Mouse (Mus musculus) WW6 (cell line): ENCODE data around the gene Rrp9.
"Not testable (repeated sequence)": the region's sequence is repeated elsewhere in the genome, so short reads cannot be mapped to it uniquely, and the experiment has no call there.

Experiments used
- DNase-seq: peaks from one replicate; pipeline ENCODE4 v3.0.0-alpha.2; 2013; ENCODE audit warnings: low read depth, low spot score

Gene Rrp9

DNA sequence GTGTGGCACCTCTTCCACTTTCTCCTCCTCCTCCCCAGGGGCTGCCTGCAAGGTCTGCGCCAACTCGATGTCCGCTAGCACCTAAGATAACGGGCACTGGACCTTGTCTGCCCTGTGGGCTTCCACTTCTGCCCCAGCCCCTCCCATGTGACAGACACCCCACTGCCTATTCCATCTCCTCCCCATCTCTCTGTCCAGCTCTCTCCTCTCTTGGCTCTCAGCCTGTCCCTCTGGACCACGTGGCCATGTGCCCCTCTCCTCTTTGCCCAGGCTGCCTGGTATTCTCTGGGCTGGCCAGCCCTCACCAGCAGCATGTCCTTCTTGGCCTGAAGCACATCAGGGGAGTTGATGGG is 2.0 kb upstream of the Rrp9 start:
- no peak for DNase-seq

GRCm38 (mm10) chr9:106474456-106474855 is 1.3 kb upstream of the Rrp9 start:
- no peak for DNase-seq

DNA sequence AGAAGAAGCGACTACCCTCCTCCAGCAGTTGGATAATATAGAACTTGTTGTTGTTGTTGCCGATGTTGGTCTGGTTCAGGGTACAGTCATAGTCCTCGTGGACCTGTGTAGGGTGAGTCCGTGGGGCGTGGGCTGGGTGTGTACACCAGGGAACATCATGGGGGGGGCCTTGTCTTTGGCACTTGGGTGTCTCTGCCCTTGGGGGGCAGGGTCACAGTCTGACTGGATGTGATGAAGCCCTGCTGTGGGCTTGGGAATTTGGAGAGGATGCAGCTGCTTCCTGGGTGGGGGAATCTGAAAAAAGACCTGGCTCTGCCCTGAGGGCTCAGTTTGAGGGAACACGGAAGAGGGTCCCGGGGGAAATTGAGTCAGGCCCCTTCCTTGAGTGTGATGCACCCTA is 717 bp upstream of the Rrp9 start:
- DNase-seq, result no peak

DNA sequence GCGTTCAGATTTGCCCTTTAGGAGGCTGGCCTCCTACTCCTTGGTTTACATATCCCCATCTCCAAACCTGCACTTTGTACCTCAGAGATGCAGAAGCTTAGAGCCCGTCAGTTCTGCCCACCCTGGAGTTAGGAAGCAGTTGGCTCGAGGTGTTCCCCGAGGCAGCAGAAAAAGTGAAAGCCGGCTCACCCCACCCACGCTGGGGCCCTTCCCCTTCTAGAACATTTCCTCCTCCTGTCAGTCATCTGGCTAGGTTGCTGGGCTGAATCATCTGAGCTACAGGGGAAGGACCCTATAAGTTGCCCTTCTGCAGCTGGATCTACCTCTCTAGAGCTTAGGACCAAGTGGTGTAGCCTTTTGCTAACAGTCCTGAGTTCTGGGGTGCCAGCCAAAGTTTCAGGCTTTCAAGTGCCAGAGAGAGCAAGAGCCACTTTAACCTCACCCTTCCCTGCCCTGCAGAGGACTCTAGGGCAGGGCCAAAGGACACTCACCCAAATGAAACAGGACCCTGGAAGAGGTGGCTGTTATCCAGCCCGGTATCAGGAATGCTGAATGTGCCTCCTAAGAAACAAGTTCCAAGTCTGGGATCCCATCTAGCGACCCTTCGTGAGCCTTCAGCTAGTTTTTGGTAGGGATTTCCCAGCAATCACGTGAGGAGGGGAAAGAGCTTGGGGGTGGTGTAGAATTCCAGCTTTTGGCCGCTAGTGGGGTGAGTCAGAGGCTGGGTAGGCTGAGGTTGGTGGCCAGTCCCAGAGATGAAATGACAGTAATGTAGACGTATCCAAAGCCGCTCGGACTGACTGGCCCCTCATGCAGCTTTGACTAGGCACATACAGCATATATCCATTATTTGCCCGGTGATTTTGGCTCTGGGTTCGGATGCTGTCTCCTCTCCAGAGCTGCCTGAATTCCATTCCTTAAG is 500 bp downstream of the Rrp9 start:
- no peak for DNase-seq

DNA sequence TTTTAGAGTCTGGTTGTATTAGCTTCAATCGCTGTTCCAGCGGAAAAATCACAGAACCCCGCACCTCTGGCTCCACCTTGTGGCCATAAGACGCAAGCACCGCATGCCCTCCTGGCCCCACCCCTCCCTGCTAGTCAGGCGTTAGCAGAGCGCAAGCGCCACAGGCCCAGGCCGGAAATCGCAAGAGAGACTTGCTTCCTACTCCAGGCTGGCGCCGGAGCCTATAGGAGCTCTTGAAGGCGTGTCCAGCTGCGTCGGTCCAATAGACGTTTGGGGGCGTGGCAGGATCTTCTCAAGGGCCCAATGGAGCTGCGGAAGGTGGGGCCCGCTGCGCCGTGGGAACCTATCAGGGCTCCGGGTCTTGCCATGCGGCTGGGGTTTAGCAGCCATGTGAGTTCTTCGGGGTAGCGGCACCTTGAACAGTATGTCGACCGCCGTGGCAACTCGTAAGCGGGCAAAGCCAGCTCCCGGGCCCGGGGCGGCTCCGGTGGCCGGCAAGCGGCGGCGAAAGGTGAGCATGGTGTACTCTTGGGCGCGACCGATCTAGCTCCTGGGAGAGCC is 1.2 kb downstream of the Rrp9 start, which contains the start of gene Parp3:
TSS of gene Parp3 (minus strand) at position 26 of the 561 bp plus-strand sequence.
- DNase-seq, result peak; percentile 98

DNA sequence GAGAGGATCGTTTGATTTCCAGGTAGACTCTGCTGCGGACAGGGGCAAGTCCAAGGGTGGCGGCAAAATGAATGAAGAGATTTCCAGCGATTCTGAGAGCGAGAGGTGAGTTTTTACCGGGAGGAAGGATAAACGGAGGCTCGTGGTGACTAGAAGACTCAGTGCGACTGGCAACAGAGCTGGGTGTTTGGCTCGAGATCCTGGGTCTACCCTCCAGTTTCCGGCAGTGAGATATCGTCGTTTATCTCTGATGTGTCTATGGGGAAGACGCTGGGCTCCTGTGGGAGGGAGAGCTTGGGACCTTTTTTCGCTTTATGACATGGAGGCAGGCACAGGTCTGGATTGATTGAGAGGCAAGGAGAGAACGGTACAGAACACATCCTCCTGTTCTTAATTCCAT is 1.9 kb downstream of the Rrp9 start:
- no peak for DNase-seq

GRCm38 (mm10) chr9:106478101-106478500 is 2.3 kb downstream of the Rrp9 start:
- DNase-seq, result no peak

DNA sequence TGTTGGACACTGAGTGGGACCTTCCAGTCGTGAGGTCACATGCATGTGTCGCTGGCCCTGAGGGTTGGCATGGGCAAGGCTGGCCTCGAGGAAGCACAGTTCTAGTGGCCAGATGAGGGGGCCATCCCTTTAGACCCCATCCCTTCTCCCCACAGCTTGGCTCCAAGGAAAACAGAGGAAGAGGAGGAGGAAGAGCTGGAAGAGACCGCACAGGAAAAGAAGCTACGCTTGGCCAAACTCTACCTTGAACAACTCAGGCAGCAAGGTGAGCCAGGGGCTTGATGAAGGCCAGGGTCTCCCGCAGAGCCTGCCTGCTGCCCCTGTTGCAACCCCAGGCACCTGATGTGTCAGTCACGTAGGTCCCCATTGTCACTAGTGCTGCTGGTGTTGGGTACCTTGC is 4.8 kb downstream of the Rrp9 start:
- DNase-seq, result no peak

DNA sequence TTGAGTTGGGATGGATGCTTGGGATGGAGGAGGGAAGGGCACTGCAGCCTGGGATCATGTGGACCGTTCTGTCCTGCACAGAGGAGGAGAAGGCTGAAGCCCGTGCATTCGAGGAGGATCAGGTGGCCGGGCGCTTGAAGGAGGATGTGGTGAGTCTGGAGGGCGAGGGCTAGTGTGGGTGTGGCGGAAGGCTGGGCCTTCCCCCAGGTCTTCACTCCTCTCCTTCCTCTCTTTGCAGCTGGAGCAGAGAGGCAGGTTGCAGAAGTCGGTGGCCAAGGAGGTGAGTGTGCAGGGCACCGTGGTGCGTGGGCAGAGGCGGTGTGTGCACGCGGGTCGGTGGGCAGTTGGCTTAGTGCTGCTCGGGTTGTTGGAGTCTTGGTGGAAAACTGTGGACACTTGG is 5.3 kb downstream of the Rrp9 start:
- no peak for DNase-seq

GRCm38 (mm10) chr9:106481676-106482075 is 5.9 kb downstream of the Rrp9 start:
- no peak for DNase-seq

DNA sequence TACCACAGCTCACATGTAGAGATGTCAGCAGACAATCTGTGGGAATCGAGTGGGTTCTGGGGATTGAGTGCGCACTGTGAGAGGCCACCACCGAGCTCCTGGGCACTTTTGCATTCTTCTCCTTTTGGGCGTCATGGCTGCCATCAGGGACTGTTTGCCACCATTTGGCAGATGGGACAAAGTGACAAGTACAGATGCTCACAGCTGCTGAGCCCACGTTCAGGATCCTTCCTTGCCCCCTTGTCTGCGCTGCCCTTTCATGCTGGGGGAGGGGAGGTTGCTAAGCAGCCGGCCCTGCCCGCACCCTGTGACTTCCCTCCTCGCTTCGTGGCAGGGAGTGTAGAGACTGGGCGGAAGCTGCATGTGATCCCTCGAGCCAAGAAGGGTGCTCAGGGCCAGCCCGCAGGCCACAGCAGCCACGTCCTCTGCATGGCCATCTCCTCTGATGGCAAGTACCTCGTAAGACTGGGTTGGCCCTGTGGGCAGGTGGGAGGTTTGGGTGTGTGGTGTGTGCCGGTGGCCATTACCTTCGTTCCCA is 6.9 kb downstream of the Rrp9 start:
- DNase-seq, result no peak

DNA sequence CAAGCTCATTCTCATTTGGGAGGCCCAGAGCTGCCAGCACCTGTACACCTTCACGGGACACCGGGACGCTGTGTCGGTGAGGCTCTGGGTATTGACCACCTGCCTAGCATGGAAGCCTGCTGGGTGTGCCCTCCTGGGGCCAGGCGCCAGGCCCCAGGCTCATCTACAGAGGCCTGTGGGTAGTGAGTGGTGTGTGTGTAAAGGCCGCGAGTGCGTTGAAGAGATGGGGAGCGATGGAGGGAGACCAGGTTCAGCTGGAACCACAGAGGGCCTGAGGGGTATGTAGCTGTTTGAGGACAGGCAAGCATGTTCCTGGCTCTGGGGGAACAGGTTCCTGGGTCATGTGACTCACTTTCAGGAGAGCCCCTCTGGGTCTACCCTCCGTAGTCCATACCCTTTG is 7.4 kb downstream of the Rrp9 start:
- no peak for DNase-seq

GRCm38 (mm10) chr9:106483606-106484005 is 7.8 kb downstream of the Rrp9 start:
- no peak for DNase-seq

DNA sequence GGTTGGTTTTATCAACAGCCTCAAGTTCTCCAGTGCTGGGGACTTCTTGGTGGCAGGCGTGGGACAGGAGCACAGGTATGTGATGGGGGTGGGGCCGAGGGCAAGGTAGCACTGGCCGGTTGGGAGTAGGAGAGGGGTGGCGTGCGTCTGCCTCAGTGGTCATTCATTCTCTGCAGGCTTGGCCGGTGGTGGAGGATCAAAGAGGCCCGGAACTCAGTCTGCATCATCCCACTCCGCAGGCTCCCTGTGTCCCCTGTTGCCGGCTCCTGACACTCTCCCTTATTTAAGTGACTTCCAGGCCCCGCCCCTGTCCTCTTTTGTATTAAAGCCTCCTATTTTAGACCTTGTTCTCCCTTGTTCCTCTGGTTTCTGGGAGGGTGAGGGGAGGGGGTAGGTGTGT is 9.3 kb downstream of the Rrp9 start:
- no peak for DNase-seq

GRCm38 (mm10) chr9:106487602-106488001 is 11.8 kb downstream of the Rrp9 start:
- DNase-seq, result not testable (repeated sequence)

- no peak for DNase-seq
These were observed 23.9 kb downstream of the Rrp9 start, which contains the start of gene Iqcf1 for GRCm38 (mm10) chr9:106499667-106500066. Gene Iqcf1, plus strand, starts transcription at chr9:106499967.

DNA sequence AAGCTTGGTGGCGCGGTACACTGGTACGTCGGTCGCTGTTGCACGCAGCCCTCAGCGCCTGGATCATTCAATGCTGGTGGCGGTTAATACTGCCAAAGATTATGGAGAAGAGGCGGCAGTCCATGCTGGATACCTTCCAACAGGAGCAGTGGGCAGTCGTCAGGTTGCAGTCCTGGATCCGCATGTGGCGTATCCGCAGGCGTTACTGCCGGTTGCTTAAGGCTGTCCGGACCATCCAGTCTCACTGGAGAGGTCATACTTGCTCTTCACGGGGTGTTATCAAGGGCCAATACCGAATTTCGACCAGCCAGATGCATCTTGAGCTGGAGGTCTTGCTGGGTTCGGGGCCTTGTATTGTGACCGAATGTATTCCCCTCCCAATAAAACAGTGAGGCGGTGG is 26.1 kb downstream of the Rrp9 start:
- DNase-seq, result no peak

GRCm38 (mm10) chr9:106504246-106504645 is 28.5 kb downstream of the Rrp9 start:
- no peak for DNase-seq

GRCm38 (mm10) chr9:106509356-106509755 is 33.6 kb downstream of the Rrp9 start:
- DNase-seq, result no peak

DNA sequence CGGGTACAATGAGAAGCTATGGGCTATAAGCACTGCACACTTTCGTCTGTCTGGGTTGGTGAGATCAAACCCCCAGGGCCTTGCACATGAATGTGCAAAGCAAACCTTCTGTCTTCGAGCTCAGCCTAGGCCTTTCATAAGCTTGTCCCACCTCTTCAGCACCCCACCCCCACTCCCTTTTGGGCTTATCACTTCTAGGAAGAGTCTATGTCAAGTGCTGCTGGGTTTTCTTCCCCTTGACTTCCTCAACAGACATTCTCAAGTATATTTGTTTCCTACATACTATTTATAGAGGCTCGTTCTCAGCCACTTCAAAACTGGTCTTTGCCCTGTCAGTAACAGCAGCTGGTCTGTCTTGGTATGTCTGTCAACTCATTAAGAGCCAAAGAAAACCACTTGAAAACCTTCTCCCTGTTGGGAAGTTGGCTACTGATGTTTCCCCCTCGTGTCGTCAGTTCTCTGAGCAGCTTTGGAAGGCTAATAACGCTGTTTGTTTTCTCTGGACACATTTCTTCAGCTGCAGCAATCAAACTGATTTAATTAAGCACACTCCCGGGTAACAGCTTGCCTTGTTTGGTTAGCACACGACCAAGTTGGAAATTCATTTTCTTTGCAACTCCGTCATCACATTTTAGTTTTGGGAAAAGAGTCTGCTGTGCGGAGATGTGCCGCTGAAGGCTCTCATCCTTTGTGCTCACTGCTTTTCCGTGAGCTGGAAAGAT is 37.1 kb downstream of the Rrp9 start:
- no peak for DNase-seq

DNA sequence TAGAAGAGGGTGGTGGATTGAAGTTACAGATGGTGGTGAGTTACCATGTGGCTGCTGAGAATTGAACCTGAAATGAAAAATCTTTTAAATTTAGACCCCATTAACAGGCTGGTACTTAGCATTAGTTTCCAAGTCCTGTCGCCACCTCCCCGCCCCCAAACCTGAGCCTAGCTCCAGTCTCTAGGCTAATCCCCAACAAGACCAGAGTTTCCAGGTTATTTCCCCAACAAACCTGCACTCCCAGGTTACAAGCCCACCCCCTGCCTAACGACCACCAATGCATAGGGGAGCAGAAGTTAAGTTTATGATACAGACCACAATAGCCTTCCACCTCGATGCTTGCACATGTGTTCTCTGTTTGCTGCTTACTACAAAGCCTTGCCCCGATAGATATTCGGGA is 37.8 kb downstream of the Rrp9 start:
- DNase-seq, result no peak

GRCm38 (mm10) chr9:106514273-106514672 is 38.5 kb downstream of the Rrp9 start, which contains the start of gene Iqcf5:
Gene Iqcf5, plus strand, starts transcription at chr9:106514573.
- no peak for DNase-seq
